Mouse (Mus musculus) central nervous system, embryonic 11.5 days (tissue): ENCODE results near the gene Gm5157. TPM values are rescaled to one million over a fixed set of nuclear protein-coding genes. Genes with fewer than 3 reads are reported as not detected.

Experiments
- polyA plus RNA-seq: library from polyadenylated mRNA; depleted of rRNA; stranded (reverse); fragments of >200 nt; gene quantifications from 2 replicates; pipeline ENCODE4 v1.2.3, GENCODE M21; 2012; rRNA removed

Gene Gm5157
- polyA plus RNA-seq: not detected in 2 replicates

DNA sequence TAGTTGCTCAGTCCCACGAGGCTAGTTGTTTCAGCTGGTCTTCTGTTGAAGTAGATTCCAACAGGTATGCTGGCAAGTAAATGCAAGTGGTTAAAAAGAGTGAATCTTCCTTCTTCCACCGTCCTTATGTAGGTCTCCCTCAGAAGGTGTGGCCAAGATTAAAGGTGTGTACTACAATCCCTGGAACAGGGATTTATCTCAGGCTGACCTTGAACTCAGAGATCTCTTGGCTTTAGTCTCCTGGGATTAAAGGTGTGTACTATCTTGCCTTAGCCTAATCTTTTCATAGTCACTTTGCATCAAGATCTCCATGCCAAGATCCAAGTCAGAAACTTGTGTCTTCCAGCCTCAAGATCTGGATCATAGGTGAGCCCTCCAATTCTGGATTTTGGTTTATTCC, at the start of gene Gm5157:
TSS of gene Gm5157 (minus strand) at position 101 of the 400 bp plus-strand sequence.

GRCm38 (mm10) chr7:21161885-21162284, 28.3 kb downstream of the Gm5157 start, which contains the start of gene Vmn1r123:
Vmn1r123 (plus strand) TSS chr7:21162185.

Other genes with a start within 250 kb of the Gm5157 start
- gene Vmn1r119, start 178.0 kb downstream of the Gm5157 start, polyA plus RNA-seq: not detected in 2 replicates
- not detected in 2 replicates for gene Vmn1r120, start 136.6 kb downstream of the Gm5157 start, polyA plus RNA-seq
- not detected in 2 replicates for gene Vmn1r121, start 91.9 kb downstream of the Gm5157 start, polyA plus RNA-seq
- gene Vmn1r122, start 56.3 kb downstream of the Gm5157 start, polyA plus RNA-seq: not detected in 2 replicates
- not detected in 2 replicates for gene Vmn1r123, start 28.2 kb downstream of the Gm5157 start, polyA plus RNA-seq
- not detected in 2 replicates for gene Vmn1r124, start 70.2 kb upstream of the Gm5157 start, polyA plus RNA-seq
- gene Vmn1r125, start 81.8 kb upstream of the Gm5157 start, polyA plus RNA-seq: not detected in 2 replicates
- not detected in 2 replicates for gene Vmn1r126, start 111.0 kb upstream of the Gm5157 start, polyA plus RNA-seq
- gene Vmn1r127, start 129.4 kb upstream of the Gm5157 start, polyA plus RNA-seq: not detected in 2 replicates
- gene Vmn1r128, start 158.9 kb upstream of the Gm5157 start, polyA plus RNA-seq: not detected in 2 replicates
- gene Vmn1r129, start 170.9 kb upstream of the Gm5157 start, polyA plus RNA-seq: not detected in 2 replicates
- gene Gm6882, start 242.3 kb upstream of the Gm5157 start, polyA plus RNA-seq: not detected in 2 replicates